Mouse (Mus musculus): ENCODE measurements around the gene Map4k5.

Map4k5 gene

GRCm38 (mm10) chr12:69887776-69888175 is 5.2 kb downstream of the Map4k5 start:
- no peak for DNase-seq (ENCODE audit: low read depth in 2 of 2, low spot score in 2 of 2)

- DNase-seq (ENCODE audit: low read depth in 2 of 2, low spot score in 2 of 2) = no peak
These were observed 7.7 kb downstream of the Map4k5 start for GRCm38 (mm10) chr12:69885170-69885923.

DNA sequence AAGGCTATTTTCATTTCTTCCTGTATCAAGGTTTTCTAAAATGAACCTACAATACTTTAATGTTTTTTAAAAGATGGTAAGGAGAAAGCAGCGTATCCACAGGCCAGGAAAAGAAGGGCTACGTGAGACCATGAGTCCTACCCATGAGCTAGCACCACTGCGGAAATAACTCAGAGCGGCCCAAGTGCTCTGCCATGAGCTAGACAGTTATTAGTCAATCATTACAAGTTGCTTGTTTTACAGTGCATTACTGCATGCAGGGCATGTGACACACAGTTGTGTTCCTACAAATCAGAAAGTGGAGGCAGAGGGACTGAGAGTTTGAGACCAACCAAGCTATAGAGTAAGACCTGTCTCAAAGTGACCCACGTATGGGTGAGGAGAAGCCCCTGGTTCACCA is 8.9 kb downstream of the Map4k5 start:
- DNase-seq (ENCODE audit: low read depth in 2 of 2, low spot score in 2 of 2) = no peak

DNA sequence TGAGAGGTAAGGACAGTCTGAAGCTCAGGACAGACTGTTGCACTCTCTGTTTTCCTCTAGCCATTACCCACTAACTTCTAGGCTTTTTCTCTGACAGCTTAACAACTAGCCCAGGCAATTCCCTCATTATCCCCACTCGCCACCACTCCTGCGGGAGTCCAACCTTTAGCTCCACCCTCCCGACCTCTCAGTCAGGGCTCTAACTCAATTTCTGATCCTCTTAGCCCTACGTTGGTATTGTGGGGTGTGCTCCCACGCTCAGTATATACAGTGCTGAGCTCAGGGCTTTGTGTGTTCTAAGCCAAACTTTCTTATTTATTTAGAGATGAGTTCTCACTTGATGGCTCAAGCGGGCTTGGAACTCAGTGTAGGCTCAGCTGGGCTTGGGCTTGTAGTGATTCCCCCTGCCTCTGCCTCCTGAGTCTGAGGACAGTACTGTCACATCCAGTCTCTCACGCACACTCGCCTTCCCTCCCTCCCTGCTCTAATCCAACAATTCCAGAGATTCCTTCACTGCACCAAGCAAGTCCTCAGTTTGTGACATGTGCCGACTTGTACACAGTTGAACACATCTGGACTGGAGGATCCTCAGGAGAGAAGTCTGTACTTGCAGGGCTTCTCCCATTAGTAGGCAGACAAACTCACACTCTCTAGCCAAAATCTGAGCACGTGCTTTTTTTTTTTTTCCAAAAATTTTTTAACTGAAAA is 11.6 kb downstream of the Map4k5 start:
- no peak for DNase-seq (ENCODE audit: low read depth in 2 of 2, low spot score in 2 of 2)

- DNase-seq (ENCODE audit: low read depth in 2 of 2, low spot score in 2 of 2) = no peak
These were observed 13.3 kb downstream of the Map4k5 start for GRCm38 (mm10) chr12:69879739-69880138.

- no peak for DNase-seq (ENCODE audit: low read depth in 2 of 2, low spot score in 2 of 2)
These were observed 13.8 kb downstream of the Map4k5 start for GRCm38 (mm10) chr12:69879172-69879665.

- DNase-seq (ENCODE audit: low read depth in 2 of 2, low spot score in 2 of 2) = no peak
These were observed 15.1 kb downstream of the Map4k5 start for GRCm38 (mm10) chr12:69877842-69878363.

DNA sequence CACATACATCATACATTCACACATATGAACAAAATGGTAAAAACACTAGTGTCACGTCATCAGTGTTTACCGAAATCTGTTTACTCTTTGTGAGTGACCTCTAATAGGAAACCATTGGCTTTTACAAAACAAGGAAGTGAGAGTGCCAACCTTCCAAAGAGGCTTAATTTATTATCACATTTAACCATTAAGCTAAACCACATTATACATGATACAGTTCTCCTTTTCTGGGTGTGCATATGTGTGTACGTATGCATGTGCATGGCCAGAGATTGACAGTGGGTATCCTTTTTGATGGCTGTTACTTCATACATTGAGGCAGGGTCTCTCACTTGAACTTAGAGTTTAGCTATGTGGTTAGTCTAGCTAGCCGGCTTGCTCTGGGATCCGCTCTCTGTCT is 21.4 kb downstream of the Map4k5 start:
- no peak for DNase-seq (ENCODE audit: low read depth in 2 of 2, low spot score in 2 of 2)

GRCm38 (mm10) chr12:69867338-69867737 is 25.7 kb downstream of the Map4k5 start:
- no peak for DNase-seq (ENCODE audit: low read depth in 2 of 2, low spot score in 2 of 2)

DNA sequence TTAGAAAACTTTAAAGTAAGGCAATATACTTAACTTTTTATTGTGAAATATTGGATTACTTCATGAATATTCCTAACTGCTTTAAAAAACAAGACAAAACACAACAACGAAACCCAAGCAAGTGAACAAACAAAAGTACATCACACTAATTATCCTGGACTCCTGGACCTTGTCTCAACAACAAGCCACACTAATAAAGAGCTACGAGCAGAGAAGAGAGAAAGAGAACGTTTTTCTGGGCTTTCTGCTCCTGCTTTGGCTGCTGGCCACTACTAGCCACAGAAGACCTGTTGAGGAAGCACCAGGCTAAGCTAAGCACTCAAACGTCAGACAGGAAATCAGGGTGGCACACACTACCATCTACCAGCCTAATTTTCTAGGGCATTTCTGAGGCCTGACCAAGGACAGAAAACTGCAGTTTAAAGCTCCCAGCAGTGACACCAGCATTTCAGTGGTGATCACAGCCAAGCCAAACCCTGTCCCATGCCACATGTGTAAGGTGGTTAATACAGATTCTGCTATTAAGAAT is 28.8 kb downstream of the Map4k5 start:
- DNase-seq (ENCODE audit: low read depth in 2 of 2, low spot score in 2 of 2) = no peak

DNA sequence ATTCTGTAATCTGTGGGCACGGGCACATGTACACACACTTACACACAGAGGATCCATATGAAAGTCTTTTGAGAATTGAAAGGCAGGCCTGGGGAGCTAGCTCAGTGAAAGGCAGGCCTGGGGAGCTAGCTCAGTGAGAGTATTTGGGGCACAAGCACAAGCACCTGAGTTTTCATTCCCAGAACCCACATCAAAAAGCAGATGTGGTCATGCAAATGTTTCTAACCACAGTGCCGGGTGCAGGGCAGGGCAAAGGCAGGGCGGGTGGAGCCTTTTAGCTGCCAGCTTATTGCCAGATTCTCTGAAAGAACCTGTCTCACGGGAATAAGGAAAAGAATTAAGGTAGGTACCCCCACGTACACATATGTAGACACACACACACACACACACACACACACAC is 29.5 kb downstream of the Map4k5 start:
- DNase-seq (ENCODE audit: low read depth in 2 of 2, low spot score in 2 of 2) = peak; percentile 20 to 56

GRCm38 (mm10) chr12:69858847-69859246 is 34.2 kb downstream of the Map4k5 start:
- no peak for DNase-seq (ENCODE audit: low read depth in 2 of 2, low spot score in 2 of 2)

DNA sequence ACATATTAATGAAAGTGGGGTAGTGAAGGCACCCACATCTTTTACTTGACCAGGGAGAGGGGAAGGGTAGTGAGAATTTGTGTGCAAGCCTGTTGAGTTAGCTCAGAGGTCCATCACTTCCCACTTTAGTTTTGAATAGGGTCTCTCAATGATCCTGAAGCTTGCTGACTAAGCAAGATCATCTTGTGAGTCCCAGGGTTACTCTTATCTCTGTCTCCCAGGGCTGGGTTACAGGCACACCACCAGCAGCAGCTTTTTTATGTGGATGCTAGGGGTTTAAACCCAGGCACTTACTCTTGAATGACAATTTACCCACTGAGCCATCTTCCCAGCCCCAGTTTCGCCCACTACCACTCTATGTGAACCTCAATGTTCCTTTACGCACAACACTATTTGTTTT is 35.4 kb downstream of the Map4k5 start:
- no peak for DNase-seq (ENCODE audit: low read depth in 2 of 2, low spot score in 2 of 2)

- DNase-seq (ENCODE audit: low read depth in 2 of 2, low spot score in 2 of 2) = no peak
These were observed 36.6 kb downstream of the Map4k5 start for GRCm38 (mm10) chr12:69856398-69856797.

DNA sequence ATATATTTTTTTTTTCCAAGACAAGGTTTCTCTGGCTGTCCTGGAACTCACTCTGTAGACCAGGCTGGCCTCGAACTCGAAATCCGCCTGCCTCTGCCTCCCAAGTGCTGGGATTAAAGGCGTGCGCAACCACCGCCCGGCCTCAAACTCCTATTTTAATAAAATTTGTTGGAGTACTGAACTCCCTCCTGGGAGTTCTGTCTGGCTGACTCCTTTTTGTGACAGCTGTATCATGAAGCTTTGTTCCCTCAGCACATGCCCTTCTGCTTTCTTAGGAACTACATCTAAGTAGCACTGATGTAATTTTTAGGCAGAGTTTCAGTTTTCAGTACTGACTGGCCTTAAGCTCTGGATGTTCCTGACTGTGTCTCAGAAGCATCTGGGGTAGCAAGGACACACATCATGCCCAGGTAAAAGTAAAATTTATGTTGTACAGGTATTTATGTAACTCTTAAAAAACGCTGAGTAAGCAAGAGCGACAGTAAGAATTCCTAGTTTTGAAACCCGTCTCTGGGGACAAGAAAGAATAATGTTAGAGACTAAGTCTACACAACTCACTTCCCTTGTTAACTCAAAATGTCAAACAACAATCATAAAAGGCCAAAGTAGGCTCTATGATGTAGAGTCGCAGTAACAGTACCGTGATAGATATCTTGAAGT is 37.2 kb downstream of the Map4k5 start:
- no peak for DNase-seq (ENCODE audit: low read depth in 2 of 2, low spot score in 2 of 2)

DNA sequence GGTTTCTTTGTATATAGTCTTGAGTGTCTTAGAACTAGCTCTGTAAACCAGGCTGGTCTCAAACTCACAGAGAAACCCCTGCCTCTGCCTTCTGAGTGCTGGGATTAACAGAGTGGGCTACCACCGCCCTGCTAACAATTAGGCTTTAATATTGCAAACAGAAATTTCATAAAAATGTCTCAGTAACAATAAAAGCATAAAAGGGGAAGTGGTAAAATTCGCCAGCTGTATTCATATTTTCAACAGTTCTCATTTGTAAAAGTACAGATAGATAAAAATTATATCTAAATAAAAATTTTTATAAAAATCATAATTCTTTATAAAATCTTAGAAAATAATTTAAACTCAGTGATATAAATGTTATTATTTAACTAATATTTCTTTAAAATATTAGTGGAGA is 39.1 kb downstream of the Map4k5 start:
- no peak for DNase-seq (ENCODE audit: low read depth in 2 of 2, low spot score in 2 of 2)

- peak in 1 of 2 experiments; percentile 10 for DNase-seq (ENCODE audit: low read depth in 2 of 2, low spot score in 2 of 2)
These were observed 39.6 kb downstream of the Map4k5 start for GRCm38 (mm10) chr12:69853387-69853786.

DNA sequence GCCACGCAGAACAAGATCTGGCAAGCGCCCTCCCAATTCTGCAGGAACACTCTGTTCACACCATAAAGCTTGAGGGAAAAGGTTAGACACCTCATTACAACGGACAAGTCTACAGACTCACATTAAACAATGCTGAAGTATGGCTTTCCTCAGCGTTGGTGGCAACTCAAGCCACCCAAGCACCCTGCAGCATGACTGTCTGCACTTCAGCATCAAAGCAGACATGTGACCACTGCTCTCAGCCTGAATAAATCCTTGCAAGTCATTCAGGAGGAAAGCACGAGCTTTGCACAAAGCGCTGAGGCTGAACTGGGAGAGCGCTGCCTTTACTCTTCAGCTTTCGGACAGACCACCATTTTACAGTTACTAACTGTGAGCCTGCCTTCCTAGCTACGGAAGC is 40.7 kb downstream of the Map4k5 start:
- DNase-seq (ENCODE audit: low read depth in 2 of 2, low spot score in 2 of 2) = no peak

DNA sequence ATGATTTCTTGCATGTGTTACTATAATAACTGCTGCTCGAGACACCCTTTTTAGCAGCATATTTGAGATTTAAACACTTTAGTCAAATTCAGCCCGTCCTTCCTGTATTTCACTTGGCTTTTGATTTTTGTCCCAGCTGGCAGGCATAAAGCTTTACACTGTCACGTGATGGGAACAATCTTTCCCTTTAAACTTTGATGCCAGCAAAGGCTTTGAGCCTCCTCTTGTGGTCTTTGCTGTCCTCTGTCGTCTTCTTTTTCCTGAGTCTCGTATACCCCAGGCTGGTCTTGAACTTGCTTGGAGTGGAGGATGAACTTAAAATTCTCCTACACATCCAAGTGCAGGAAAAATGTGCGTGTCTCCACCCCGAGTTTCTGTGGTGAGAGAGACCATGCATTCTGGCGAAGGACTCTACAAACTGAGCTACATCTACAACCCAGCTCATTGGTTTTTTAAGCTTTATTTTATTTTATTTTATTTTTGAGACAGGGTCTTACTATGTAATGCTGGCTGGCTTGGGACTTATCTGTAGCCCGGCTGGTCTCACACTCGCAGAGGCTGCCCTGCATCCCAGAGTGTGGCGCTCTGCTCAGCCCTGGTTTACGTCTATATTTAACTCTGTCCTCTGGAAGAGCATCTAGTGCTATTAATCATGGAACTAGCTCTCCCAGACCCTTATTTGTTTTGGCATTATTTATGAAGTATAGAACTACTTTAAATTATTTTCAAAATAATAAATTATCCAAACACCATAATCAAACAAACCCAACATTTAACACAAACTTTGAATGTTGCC is 44.7 kb downstream of the Map4k5 start:
- no peak for DNase-seq (ENCODE audit: low read depth in 2 of 2, low spot score in 2 of 2)

- DNase-seq (ENCODE audit: low read depth in 2 of 2, low spot score in 2 of 2) = no peak
These were observed 46.5 kb downstream of the Map4k5 start for GRCm38 (mm10) chr12:69846499-69846898.

GRCm38 (mm10) chr12:69845722-69846121 is 47.3 kb downstream of the Map4k5 start:
- DNase-seq (ENCODE audit: low read depth in 2 of 2, low spot score in 2 of 2) = no peak
